Mouse (Mus musculus): Measurements from ENCODE around the gene Mark1.

Gene Mark1

DNA sequence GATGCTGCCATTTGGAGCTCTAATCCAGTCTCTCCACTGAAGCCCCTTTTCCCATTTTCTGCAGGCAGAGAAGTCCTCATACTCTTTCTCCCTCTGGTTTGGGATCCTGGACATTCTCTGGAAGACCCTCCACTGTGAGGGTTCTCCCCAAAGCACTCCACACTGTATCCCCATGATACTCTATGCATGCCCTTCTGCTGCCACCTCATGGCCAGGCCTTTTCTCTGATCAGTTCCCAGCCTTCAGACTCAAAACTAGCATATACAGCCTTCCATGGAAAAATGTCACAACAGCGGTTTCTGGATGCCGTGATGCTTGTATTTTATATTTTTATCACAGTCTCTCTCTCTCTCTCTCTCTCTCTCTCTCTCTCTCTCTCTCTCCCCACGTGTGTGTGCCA, 107.4 kb downstream of the Mark1 start:
- DNase-seq (ENCODE audit: low spot score), result no peak

DNA sequence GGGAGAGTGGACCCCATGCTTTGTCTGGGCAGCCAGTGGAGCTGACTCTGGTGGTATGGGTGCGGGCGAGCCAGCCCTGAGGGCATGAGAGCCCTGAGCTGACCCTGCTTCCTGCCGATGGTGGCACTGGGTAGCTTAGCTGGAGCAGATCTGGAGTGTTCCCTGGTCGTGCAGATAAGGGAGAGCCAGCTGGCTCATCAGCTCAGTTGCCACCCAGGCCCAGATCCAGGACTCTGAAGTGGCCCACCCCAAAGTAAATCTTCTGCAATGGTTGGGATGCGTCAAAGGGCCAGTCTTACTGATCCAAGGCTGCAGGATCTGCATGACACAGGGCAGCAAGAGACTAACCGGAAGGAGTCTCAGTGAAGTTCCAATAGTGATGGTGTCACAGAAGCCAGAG, 109.9 kb downstream of the Mark1 start:
- DNase-seq (ENCODE audit: low spot score), result no peak

DNA sequence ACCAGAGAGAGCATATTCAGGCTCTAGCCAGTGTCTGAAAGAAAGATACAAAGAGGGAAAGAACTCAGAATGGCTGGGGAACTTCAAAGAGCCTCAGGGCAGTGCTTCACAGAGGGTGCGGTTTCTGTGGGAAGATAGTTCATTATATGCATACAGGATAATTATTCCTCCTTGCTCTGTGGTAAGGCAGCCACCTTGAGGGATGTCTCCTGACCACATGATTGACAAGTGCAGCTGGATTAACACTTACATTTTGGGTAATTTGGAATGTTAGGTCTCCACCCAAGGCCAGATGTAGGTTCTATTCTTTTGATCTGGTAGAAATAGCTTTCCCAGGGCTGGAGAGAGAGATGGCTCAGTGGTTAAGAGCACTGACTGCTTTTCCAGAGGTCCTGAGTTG, 113.2 kb downstream of the Mark1 start:
- DNase-seq (ENCODE audit: low spot score), result no peak

DNA sequence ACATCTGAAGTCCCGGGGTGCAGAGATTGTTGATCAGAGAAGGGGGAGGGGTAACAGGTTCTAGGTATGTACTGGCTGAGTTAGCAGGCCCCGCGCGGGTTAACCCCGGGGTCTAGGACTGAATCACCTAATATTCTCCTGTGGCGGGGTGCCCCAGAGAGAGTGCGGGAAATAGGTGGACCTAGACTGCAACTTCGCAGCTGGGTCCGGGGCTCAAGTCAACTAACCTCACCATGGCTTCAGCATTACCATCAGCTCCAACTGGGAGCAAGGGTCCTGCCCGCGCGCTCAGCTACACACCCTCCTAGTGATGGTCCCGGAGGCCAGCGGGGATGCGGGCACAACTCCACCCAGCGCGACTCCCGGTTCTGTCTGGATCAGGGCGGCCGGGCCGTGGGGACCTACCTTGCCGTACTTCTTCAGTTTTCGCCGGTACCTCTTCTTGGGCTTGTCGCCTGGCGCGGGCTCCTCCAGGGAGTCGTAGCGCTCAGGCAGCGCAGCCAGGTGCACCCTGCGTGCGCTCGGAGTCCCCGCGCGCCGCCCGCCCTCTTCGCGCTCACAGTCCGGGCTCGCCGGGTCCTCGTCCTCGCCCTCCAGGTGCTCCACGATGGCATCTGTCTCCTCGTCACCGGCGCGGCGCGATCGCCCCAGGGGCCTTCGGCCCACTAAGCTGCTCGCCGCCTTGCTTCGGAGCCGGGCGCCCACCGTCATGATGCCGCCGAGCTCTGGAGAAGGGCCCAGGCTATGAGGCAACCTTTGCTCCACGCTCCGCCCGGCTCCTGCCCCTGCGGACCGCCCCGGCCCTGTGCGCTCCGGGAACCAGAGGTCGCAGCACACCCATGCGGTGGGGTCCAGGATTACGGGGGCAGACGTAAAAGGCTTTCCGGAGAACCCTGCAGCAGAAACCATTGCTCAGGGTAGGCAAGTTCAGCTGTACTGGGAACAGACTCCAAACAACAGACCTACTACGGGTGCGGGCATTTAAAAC, 116.8 kb downstream of the Mark1 start, which contains the start of gene C130074G19Rik:
Gene C130074G19Rik, minus strand, starts transcription at position 938 of the 988 bp plus-strand sequence.
- DNase-seq (ENCODE audit: low spot score), result peak; percentile 87

DNA sequence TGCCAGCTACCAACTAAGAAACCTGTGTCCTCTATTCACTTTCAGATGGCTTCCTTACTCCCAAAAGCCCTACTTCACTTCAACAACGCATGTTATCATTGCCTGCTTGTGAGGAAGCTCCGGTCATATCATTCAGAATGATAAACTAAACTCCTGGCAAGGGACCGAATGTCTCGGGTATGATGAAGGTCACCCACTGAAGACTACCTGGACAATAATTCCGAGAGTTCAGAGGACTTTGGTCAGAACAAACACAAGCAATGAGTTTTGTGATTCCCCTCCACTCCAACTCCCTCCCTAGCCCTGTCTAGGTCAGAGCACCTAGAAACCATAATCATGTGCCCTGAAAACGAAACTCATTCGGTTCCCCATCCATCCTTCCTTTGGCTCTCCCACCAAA, 117.5 kb downstream of the Mark1 start:
- DNase-seq (ENCODE audit: low spot score), result no peak

DNA sequence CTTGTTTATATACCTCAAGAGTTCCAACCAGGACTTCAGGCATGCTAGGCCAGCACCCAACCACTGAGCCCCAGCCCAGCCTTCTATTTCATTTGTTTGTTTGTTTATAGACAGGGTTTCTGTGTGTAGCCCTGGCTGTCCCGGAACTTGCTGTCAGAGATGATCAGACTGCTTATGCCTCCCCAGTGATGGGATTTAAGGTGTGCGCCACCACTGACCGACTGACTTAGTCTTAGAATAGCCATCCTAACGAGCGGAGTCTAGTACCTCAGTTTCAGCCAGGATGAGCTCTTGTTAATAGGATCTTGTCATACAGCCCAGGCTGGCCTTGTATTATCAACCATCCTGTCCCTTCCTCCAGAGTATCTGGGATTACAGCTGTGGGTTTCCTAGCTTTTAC, 118.2 kb downstream of the Mark1 start:
- no peak for DNase-seq (ENCODE audit: low spot score)

DNA sequence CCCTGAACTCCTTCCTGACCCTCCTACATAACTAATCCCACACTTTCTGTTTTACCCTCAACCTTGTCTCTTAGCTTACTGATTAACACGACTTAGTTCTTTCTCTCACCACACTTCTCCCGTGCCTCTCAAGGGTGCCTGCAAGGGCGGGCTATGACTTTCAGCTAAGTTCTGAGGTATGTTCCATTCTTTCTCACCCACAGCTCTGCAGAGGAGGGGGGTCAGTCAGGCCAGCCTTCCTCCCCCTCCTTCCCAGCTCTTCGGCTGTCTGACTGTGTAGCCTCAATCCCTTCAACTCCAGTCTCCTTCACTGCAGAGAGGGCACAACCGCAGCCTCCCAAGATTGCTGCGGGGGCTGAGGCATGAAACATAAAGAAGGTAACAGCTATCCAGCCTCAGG, 120.5 kb downstream of the Mark1 start:
- no peak for DNase-seq (ENCODE audit: low spot score)

DNA sequence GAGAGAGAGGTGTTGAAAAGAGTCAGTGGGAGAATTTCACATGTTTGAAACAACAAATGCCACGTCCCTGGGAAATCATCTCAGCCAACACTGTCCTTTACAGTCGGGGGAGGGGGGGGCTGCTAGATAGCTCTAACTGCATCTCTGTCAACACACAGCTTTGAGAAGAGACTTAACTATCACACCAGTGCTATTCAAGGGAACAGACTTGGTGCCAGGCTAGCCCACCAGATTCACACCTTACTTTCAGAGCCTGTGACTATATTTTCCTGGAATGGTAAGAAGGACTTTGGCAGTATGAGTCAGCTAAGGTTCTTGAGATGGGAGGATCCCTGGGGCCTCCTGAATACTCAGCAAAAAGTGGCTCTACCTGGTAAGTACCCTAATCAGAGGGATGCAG, 122.1 kb downstream of the Mark1 start:
- DNase-seq (ENCODE audit: low spot score), result no peak

DNA sequence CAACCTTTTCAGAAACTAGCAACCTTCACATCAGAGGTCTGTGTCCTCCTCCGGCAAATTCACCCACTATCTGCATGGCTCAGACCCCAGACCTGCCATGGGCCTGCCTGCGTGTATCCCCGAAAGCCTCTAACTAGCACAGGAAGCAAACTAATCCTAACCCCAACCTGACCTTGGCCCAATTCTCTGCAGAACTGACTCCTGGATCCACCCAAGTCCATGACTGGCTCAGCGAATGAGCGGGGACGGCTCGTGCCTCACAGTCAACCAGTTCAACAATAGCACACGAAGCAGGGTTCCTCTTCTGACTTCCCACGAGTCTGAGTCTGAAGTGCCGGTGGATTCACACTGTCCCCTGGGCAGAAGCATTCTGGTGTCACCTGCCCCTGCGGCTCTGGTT, 125.5 kb downstream of the Mark1 start:
- DNase-seq (ENCODE audit: low spot score), result no peak

DNA sequence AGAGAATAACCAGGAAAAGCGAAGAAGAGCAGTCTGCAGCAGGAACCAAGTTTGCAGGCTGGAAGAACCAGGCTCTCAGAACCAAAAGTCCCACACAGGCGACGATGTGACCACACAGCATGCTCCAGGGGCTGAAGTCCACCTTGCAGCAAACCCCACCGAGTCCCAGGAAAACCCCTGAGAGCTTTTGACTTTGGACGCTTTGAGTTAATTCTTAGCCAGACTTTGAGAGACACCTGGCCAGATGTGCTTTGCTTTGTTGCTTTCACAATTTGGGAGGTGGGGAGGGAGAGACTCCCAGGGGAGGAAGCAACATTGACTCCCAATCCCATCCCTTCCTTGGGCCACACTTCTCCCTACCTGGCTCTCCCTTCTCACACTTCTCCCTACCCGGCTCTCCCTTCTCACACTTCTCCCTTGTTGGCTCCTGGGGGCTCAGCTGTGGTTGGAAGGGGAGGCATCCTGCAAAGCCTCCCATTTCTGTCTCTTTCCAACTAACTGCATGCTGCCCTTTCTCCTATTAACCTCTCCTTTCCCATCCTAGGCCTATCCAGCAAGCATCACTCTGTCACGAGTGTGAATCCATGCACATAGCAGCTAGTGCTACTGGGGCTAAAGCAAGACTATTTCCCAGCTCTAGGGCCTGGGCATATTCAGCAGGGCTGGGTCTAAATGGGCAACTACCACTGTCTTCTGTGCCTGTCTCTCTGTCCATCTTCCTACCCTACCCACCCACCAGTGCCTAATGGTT, 127.1 kb downstream of the Mark1 start:
- no peak for DNase-seq (ENCODE audit: low spot score)

DNA sequence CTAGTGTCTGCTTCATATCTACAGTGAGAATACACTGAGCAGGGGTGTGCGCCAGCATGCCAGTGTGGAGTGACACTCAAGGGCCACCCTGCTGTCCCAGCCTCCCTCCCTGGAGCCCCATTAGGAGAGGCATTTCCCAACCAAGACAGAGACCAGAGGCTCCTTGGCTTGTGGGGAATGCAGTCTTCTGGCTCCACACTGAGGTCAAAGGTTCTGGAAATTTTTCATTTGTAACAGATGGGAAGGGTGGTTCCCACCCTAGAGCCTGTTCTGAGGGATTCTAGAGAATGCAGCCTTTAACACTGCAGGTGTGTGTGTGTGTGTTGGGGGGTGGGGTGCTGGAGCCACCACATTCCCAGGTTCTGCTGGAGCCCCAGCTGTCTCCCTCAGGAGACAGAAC, 127.9 kb downstream of the Mark1 start:
- DNase-seq (ENCODE audit: low spot score), result no peak

DNA sequence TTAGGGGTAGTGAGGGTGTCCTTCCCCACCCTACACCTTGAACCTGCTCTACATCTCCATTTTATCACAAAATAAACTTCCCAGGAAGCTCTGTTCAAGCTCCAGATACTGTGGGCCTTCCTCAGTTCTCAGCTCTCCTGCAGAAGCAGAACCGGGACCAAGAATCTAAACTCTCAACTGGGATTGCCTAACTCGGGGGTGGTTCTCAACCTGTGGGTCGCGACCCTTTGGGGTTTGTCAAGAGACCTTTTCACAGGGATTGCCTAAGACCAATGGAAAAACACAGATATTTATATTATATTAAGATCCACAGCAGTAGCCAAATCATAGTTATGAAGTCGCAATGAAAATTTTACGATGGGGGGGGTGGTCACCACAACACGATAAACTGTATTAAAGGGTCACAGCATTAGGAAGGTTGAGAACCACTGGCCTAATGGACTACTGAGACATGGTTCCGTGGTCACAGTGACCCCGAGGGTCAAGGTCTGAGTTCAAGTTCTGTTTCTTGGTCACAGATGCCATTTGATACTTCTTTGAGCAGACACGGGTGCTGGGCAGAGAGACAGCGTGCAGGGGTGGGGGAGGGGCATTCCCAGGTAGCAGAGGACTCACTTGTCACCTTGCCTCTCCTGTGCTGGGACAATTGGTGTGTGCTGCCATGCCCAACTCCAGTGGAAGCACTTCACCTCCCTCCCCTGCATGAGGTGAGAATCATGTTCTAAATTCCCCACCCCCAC, 128.6 kb downstream of the Mark1 start:
- no peak for DNase-seq (ENCODE audit: low spot score)

DNA sequence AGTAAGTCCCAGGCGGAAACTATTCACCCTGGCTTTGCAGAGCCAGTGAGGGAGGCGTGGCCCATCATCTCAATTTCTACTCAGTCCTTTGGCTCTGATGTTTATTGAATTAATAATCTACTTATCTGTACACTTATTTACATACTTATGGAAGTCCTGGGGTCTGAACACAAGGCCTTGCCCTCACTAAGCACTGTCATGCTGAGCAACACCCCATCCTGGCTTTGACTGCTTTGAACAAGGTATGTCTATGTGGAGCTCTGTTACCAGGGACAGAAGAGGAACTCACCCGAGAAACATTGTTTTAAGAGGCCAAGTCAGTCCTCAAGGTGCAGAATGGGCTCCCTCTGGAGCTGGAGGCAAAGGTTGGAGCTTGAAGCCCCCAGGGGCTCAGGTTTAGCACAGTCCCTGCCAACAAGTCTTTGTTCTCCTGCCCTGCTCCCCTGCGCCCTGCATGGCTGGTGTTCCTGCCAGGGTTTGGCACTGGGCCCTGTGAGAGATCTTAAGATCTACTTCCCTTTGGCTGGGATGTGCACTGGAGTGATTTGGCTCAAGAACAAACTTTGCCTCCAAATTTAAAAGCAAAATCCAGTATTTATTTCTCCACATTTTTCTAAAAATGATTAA, 129.3 kb downstream of the Mark1 start:
- DNase-seq (ENCODE audit: low spot score), result peak; percentile 71

DNA sequence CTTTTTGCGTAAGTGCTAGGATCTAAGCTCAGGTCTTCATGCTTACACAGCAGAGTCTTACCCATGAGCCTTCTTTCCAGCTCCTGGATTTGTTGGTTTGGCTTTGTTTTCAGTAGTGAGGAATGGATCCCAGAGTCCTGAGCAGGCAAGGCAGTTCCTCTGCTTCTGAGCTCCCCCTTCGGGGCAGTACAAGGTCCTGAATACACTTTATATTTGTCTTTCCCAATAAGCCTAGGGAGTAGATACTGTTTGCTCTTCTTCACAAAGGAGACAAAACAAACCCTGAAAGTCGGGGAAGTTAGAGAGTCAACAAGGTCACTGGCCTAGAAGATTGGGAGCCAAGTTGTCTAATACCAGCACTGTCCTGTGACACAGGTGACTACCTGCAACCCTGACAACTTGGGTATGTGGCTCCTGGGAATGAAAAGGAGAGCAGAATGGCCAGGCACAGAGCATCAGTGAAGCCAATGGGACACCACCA, 131.7 kb downstream of the Mark1 start:
- DNase-seq (ENCODE audit: low spot score), result peak; percentile 37

DNA sequence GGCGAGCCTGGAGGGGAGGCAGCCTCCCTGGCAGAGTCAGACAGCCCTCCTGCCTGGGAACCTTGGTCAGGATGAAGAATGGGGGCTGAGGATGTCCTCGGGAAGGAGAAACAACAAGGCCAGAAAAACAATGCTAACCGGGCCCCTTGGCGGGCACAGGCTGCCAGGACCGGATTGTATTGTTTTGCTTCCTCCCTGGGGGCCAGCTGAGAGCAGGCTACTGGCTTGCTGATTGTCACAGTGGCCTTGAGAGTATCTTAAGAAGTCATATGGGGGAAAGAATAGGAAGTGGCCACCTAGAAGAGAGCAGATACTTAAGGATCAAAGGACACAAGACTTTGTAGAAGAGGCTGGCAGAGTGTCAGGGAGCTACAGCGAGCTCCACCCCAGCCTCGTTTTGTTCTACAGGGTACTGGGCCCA, 135.0 kb downstream of the Mark1 start:
- peak; percentile 68 for DNase-seq (ENCODE audit: low spot score)

DNA sequence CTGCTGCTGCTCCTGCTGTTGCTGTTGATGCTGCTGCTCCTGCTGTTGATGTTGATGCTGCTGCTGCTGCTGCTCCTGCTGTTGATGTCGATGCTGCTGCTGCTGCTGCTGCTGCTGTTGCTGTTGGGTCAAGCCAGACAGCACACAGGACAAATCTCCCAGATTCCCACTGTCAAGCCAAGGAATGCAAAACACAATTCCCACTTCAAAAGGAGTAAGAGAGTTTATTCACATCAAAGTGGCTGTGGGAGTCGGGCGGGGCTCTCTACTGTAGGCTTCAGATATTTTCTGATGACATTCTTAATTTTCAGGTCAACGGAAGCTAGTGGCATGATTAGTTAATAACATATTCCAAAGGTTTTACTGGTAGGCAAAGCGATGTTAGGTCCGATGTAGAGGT, 136.7 kb downstream of the Mark1 start:
- no peak for DNase-seq (ENCODE audit: low spot score)

DNA sequence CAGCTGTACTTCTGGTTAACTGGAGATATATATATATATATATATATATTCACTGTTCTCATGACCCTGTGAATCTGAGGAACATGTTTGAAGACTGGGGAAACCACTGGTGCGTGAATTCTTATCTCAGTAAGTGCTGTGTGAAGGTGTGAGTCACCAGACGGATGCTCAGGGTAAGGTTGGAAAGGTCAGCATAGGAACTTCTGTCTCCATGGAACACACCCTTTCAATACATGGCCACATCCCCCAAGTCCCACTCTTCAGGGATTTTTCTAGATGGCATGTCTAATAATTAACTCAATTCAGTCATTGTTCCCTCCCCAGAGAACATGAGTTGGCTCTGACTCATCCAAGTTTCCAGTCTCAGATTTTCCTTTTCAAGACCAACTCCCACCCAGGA, 137.8 kb downstream of the Mark1 start:
- DNase-seq (ENCODE audit: low spot score), result no peak

DNA sequence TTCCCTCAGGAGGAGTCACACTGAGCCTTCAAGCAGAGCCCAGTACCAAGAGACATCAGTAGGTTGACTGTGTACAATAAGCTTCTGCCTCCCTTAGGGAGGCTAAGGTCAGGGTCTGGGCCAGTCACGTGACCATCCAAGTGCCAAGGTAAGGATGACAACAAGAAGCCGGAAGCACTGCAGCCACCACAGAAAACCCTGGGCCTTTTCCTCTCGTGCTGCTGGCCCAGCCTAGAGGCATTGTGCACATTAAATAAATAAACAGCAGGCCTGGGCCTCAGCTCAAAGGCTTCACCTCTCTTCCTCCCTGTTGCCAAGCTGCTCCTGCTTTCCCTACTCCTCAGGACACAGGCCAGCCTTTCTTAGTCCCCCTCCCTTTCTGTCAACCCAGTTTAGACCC, 139.1 kb downstream of the Mark1 start:
- DNase-seq (ENCODE audit: low spot score), result no peak

DNA sequence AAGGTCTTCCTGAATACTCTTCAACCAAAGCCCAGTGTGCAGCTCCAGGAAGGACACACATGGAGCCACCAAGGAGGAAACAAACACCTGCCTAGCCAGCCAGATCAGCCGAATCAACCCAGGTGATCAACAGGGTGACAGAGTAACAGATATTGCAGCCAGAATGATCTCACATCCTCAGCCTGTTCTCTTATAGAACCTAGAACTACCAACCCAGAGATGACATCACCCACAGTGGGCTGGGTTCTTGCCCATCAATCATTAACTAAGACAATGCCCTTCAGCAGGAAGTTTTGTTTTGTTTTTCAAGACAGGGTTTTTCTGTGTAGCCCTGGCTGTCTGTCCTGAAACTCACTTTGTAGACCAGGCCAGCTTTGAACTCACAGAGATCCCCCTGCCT, 141.1 kb downstream of the Mark1 start:
- DNase-seq (ENCODE audit: low spot score), result no peak

DNA sequence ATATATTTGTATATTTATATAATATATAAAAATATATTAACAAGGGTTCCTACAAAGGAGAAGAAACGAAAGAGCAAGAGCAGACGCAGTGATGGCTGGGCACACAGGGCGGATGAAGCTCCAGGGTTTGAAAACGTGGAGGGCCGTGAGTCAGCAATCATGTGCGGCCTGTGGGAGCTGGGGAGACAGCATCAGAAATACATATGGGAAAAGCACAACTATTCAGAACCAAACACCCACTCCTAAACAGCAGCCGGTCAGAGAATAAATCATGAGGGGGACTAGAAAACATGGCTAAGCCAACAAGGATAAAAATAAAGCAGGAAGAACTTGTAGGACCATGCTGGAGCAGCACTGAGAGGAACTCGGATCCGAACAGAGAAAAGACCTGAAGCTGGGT, 142.2 kb downstream of the Mark1 start:
- no peak for DNase-seq (ENCODE audit: low spot score)

DNA sequence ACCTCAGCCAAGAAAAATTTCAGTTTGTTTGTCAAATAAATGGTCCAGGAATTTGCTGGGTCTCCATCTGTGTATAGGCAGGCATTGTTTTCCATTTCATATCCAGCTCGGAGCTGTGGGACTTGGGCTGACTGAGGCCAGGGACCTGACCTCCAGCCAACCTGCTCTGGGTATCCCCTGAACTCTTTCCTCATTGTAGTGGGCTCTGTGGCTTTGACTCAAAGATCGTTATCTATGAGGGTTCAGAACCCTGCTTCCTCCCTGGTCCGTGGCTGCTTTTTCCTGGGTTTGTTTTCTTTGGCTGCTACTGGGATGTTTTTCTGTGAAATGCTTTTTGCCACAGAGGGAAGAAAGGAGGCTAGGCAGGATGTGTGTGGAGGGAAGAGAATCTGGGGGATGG, 145.4 kb downstream of the Mark1 start:
- no peak for DNase-seq (ENCODE audit: low spot score)

DNA sequence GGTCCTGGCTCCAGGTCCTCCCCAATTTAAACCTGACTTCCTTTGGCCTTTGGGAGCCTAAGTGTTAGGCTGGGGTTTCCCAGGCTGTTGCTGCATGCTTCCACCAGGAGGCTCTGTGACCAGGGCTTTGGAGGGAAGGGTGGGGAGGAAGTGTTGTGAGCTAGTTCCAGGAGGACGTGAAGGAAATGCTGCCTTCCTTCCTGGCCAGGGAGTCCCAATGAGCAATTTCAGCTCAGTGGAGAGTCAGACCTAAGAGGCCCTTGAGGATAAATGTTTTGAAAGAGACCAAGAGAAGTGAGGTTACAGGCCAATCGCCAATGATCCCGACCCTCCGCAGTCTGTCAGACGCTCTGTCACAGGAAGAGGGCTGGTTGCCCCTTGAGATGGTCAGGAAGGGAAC, 146.0 kb downstream of the Mark1 start:
- peak; percentile 76 for DNase-seq (ENCODE audit: low spot score)

All from ovary, postnatal 36 days (tissue).